Mouse (Mus musculus): ENCODE results near the gene Zfp865.

The Zfp865 gene

DNA sequence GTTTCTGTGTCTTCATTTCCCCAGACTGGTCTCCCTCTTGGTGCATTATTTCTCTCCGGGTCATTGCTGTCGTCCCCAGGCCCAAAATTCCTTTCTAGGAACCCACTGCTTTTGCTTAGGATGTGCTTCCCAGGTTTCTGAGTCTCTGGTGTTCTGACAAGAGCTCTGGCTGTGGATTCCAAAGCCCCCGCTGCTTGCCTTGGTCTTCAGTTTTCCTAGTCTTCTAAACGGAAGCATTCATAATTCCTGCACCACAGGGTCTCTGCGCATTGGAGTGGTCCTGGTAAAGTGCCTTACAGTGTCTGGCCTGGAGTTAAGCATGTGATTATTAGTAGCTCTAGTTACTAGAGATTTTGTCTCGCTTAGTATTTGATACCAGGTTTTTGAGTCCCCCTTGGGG, 60.6 kb downstream of the Zfp865 start:
- DNase-seq (ENCODE audit: low read depth): no peak

DNA sequence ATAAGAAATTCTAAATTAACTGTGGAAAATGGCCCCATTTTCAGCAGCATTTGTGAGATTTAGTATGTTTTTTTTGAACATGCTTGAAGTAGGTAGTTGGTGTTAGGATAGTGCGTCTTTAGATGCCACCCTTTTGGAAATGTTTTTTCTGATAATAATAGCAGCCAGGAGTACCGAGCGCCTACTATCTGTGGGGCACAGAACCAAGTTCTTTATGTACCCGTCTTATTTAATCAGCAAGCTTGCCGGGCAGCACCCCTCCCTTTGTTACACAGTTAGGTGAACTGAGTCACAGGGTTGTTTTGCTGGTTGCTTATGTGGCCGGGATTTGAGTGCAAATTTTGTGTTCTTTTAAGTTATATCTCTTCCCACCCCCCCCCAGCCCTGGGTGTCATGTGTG, 61.1 kb downstream of the Zfp865 start:
- no peak for DNase-seq (ENCODE audit: low read depth)

DNA sequence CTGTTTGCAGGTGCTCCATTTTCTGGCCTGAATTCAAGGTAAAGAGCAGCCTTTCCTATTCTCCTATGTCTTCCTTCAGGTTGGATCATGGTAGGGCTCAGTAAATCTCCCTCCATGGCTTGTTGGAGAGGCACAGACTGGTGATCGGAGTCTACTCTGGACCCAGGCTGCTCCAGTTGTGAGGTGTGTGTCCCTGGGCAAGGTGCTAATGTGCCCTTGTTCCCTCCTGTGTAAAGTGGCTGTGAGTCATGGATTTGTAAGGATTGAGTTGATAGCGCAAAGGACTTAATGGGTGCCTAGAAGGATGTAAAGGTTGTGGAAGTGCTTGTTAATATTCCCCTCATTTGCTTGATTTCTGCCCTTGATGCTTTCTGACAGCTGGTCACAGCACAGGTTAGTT, 61.8 kb downstream of the Zfp865 start:
- DNase-seq (ENCODE audit: low read depth): no peak

DNA sequence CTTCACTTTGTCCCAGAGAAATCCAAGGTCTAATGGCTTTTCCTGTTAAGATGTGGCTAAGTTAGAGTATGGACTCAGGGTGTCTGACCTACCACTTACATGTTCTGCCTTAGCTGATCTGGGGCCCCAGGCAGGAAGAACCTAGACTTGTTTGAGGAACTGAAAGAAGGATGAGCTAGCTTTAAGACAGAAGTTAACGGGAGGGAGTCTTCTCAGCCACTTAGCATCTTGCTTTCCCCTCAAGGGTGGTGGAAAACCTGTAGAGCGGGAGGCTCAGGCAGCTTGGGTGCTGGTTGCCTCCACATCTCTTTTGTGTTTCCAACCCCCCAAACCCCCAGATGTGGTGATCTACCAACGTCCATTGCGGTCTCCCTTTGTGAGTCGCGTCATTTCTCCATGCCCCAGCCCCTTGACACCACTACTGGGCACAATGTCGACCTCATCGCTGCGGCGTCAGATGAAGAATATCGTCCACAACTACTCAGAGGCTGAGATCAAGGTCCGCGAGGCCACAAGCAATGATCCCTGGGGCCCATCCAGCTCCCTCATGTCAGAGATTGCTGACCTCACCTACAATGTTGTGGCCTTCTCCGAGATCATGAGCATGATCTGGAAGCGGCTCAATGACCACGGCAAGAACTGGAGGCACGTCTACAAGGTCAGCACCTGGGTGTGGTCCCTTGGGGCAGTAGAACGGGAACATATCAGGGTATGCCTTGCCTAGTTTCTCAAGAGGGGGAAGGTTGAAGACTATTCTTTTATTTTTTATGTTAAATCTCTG, 63.3 kb downstream of the Zfp865 start:
- no peak for DNase-seq (ENCODE audit: low read depth)

DNA sequence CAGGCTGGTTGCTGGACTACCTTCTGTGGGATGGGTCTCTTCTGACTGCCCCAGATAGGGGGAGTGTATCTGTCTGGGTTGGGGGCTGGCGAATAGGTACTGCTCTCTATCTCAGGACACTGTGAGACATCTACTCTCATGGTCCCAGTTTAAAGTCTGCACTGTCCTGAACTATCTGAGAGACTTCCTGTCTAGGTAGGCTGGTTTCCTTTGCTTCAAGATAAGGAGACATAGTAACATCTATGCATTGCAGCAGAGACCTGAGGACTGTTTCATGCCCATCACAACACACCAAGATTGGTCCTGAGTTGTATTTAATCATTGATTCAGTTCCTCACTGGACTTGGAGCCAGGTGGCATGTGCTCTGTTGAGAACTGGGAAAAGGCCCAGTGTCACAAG, 65.3 kb downstream of the Zfp865 start:
- DNase-seq (ENCODE audit: low read depth): no peak
